In the genomic region with DNA sequence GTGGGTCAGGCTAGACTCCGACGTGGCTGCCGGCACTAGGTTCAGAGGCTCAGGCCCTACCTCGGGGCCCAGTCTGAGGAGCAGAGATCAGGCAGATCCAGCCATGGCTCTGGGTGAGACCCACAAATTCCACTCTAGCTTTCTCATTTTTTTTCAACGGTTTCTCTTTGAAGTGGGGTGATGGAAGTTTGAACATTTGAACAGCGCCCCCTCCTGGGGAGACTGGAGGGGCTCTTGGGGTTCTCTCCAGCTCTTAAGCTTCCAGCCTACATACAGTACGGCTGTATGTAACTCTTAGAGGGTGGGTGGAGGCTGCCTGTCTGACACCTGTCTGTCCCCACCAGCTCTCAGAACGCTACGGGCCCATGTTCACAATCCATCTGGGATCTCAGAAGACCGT, we compare ENCODE assay signal across 9 mouse cellular contexts. TPM values are rescaled to one million over a fixed set of nuclear protein-coding genes. Genes with fewer than 3 reads are reported as not detected.
DNase-seq lines count a peak whose midpoint lies in the region; ATAC-seq lines count a peak whose summit lies in the region.
"Had no signal": no experiment of that assay in that cellular context is flagged by ENCODE, and none has a peak within 500 bp of the region (broad histone marks: within the 10 kb centered on the region; RNA-seq: fewer than 3 reads in every experiment).

No protein-coding gene starts in this region.

- H3K9me3 ChIP-seq in limb, embryonic 15.5 days: no peaks in the 10 kb centered on the region

- no peak overlapping the region for H3K9ac ChIP-seq in limb, embryonic 15.5 days

- 57% methylated on average over 10 of the region's 10 CpGs for WGBS in limb, embryonic 15.5 days

- H3K36me3 ChIP-seq in limb, embryonic 15.5 days: 0 out of 2 replicates have a peak, but pooled peaks cover under 1% of the 10 kb centered on the region

- peak overlapping the region; percentile 60 for H3K27ac ChIP-seq in limb, embryonic 15.5 days

- peak overlapping the region; percentile 12; the same call in 1 of the 2 replicates for H3K4me2 ChIP-seq in limb, embryonic 15.5 days

- 0 out of 2 replicates have a peak, but pooled peaks have one; percentile 25 for ATAC-seq in limb, embryonic 15.5 days (ENCODE audit: insufficient number of reproducible peaks, low FRiP score, low TSS enrichment, low read depth)

- H3K4me1 ChIP-seq in limb, embryonic 15.5 days: peaks cover 43% of the 10 kb centered on the region

- peak; percentile 47 for DNase-seq in adrenal gland, postnatal 10 days
- DNase-seq in adrenal gland, postnatal 4 days (ENCODE audit: low spot score in 2 of 2): no peak
- peak; percentile 45 for DNase-seq in right cerebral cortex, postnatal 4 days
- no peak for DNase-seq in right cerebral cortex, postnatal 14 days
- peak; percentile 95 for DNase-seq in thymus, postnatal 4 days
- no peak for DNase-seq in kidney, adult 8-10 months
- DNase-seq in kidney, adult 9 months: no peak

- H3K4me3 ChIP-seq in limb, embryonic 15.5 days: peak overlapping the region; percentile 29

- H3K27me3 ChIP-seq in limb, embryonic 15.5 days: no peaks in the 10 kb centered on the region

RNA-seq across cellular contexts. Expression of gene Cyp2w1, which starts 1.1 kb away (rescaled TPM):
- not detected for total RNA-seq in adrenal gland, postnatal 10 days (2021)
- not detected for total RNA-seq in adrenal gland, postnatal 4 days (2021)
- 22.8 and 23.5 TPM in 2 replicates for polyA plus RNA-seq in limb, embryonic 15.5 days (2015; fragmentation: Nextera tagmentation; extraction: Ambion mirVana)
- polyA plus RNA-seq: C2C12 had no signal

RNA-seq across cellular contexts. Expression of gene Cox19, which starts 2.3 kb away (rescaled TPM):
- total RNA-seq in adrenal gland, postnatal 10 days (2021): 10 to 100 TPM; 81.5 to 84.7 TPM
- total RNA-seq in adrenal gland, postnatal 4 days (2021): 10 to 100 TPM; 62.9 to 65.6 TPM
- polyA plus RNA-seq in limb, embryonic 15.5 days (2015; fragmentation: Nextera tagmentation; extraction: Ambion mirVana): 90.6 and 94.2 TPM in 2 replicates

RNA-seq across cellular contexts. Expression of gene Gpr146, which starts 24.0 kb away (rescaled TPM):
- total RNA-seq in adrenal gland, postnatal 10 days (2021): 10 to 100 TPM; 12.0 to 13.2 TPM
- total RNA-seq in adrenal gland, postnatal 4 days (2021): 10 to 100 TPM; 10.4 to 10.7 TPM
- 2.6 and 3.1 TPM in 2 replicates for polyA plus RNA-seq in limb, embryonic 15.5 days (2015; fragmentation: Nextera tagmentation; extraction: Ambion mirVana)

RNA-seq across cellular contexts. Expression of gene Adap1, which starts 28.1 kb away (rescaled TPM):
- 1 to 10 TPM; 5.9 to 7.5 TPM for total RNA-seq in adrenal gland, postnatal 10 days (2021)
- total RNA-seq in adrenal gland, postnatal 4 days (2021): 1 to 10 TPM; 6.2 to 8.0 TPM
- polyA plus RNA-seq in limb, embryonic 15.5 days (2015; fragmentation: Nextera tagmentation; extraction: Ambion mirVana): 3.2 and 4.1 TPM in 2 replicates

RNA-seq across cellular contexts. Expression of gene C130050O18Rik, which starts 51.6 kb away (rescaled TPM):
- under 1 TPM; 0.81 to 0.91 TPM for total RNA-seq in adrenal gland, postnatal 10 days (2021)
- total RNA-seq in adrenal gland, postnatal 4 days (2021): under 1 TPM; 0.48 to 0.93 TPM
- 7.1 and 10.4 TPM in 2 replicates for polyA plus RNA-seq in limb, embryonic 15.5 days (2015; fragmentation: Nextera tagmentation; extraction: Ambion mirVana)

Comparison
In these comparisons a context has a peak if more than half of its experiments do, and no peak if none do; other contexts are left out.
1. DNase-seq: peak in adrenal gland, postnatal 10 days (single experiment), right cerebral cortex, postnatal 4 days (single experiment) and thymus, postnatal 4 days (single experiment); none in adrenal gland, postnatal 4 days (0 of 2), right cerebral cortex, postnatal 14 days (single experiment), kidney, adult 8-10 months (0 of 2) and kidney, adult 9 months (single experiment).